In genomic region chr19:10208851-10209250, GRCm38 (mm10) we compare ENCODE assay signal across 16 mouse cellular contexts. TPM values are rescaled to one million over a fixed set of nuclear protein-coding genes. Genes with fewer than 3 reads are reported as not detected.
"Had no signal": no experiment of that assay in that cellular context is flagged by ENCODE, and none has a peak within 500 bp of the region (broad histone marks: within the 10 kb centered on the region; RNA-seq: fewer than 3 reads in every experiment).

No protein-coding gene starts in this region.

- H3K4me3 ChIP-seq: kidney, embryonic 15.5 days; limb, embryonic 12.5 days; limb, embryonic 15.5 days; liver, embryonic 13.5 days had no signal

- H3K27ac ChIP-seq: kidney, embryonic 15.5 days; limb, embryonic 12.5 days; limb, embryonic 15.5 days; liver, embryonic 13.5 days had no signal

- H3K4me2 ChIP-seq: kidney, embryonic 15.5 days; limb, embryonic 12.5 days; limb, embryonic 15.5 days; liver, embryonic 13.5 days; midbrain, embryonic 11.5 days had no signal

- H3K27me3 ChIP-seq: kidney, embryonic 15.5 days; limb, embryonic 12.5 days; limb, embryonic 15.5 days; liver, embryonic 13.5 days had no signal

- H3K9me3 ChIP-seq: kidney, embryonic 15.5 days; limb, embryonic 12.5 days; limb, embryonic 15.5 days; liver, embryonic 13.5 days had no signal

- H3K9ac ChIP-seq: kidney, embryonic 15.5 days; limb, embryonic 12.5 days; limb, embryonic 15.5 days; liver, embryonic 13.5 days had no signal

- DNase-seq: kidney, adult 8-10 months; kidney, postnatal 10 days; kidney, postnatal 36 days; left cerebral cortex, postnatal 4 days; liver, embryonic 13.5 days; lung, adult 2 months; lung, postnatal 14 days; lung, postnatal 4 days; midbrain, embryonic 14.5 days; thymus, postnatal 25 days had no signal

RNA-seq across cellular contexts. Expression of gene Myrf, which starts 31.7 kb away (rescaled TPM):
- total RNA-seq: megakaryocyte progenitor cell, adult 5-6 weeks; megakaryocyte-erythroid progenitor cell, adult 5-6 weeks had no signal
